Mouse (Mus musculus): ENCODE results near the gene Plekhb2. TPM values are rescaled to one million over a fixed set of nuclear protein-coding genes. Genes with fewer than 3 reads are reported as not detected.

Gene Plekhb2
- polyA plus RNA-seq, 1 experiment from 2014 or later = 57.9 TPM

- no peak overlapping the region for H3K9ac ChIP-seq (ENCODE audit: low read length)
- no peak for ATAC-seq (ENCODE audit: insufficient number of reproducible peaks, insufficient read depth, low FRiP score, low read depth)
- no peak overlapping the region for H3K4me3 ChIP-seq (ENCODE audit: control insufficient read depth in 1 of 2, insufficient read depth in 1 of 2, low read depth in 1 of 2, low read length in 2 of 2)
- H3K27ac ChIP-seq (replicated peaks in 1 of 2; ENCODE audit: control insufficient read depth in 1 of 2, insufficient read depth in 1 of 2, low read depth in 2 of 2, low read length in 2 of 2) = no peak overlapping the region
- 88% methylated on average over 3 of the region's 3 CpGs for WGBS
- peaks cover 3 to 11% of the 10 kb centered on the region in 2 experiments for H3K4me1 ChIP-seq (ENCODE audit: control insufficient read depth in 2 of 2, insufficient read depth in 2 of 2, low read length in 2 of 2)
- H3K4me2 ChIP-seq (ENCODE audit: low read length) = no peak overlapping the region
- H3K9me3 ChIP-seq (ENCODE audit: control insufficient read depth, low read length) = no peaks in the 10 kb centered on the region
- peaks cover 33% of the 10 kb centered on the region for H3K36me3 ChIP-seq (ENCODE audit: control insufficient read depth, insufficient read depth, low read length)
- no peaks in the 10 kb centered on the region for H3K27me3 ChIP-seq (ENCODE audit: control insufficient read depth, insufficient read depth, low read length)
These were observed 10.0 kb downstream of the Plekhb2 start for GRCm38 (mm10) chr1:34859761-34860160.

GRCm38 (mm10) chr1:34860205-34860604, 10.4 kb downstream of the Plekhb2 start:
- no peak overlapping the region for H3K4me2 ChIP-seq (ENCODE audit: low read length)

GRCm38 (mm10) chr1:34862877-34863276, 13.1 kb downstream of the Plekhb2 start:
- 95% methylated on average over 13 of the region's 13 CpGs for WGBS
- no peak overlapping the region for H3K27ac ChIP-seq (replicated peaks in 1 of 2; ENCODE audit: control insufficient read depth in 1 of 2, insufficient read depth in 1 of 2, low read depth in 2 of 2, low read length in 2 of 2)
- H3K9ac ChIP-seq (ENCODE audit: low read length) = no peak overlapping the region
- H3K9me3 ChIP-seq (ENCODE audit: control insufficient read depth, low read length) = no peaks in the 10 kb centered on the region
- H3K4me3 ChIP-seq (ENCODE audit: control insufficient read depth in 1 of 2, insufficient read depth in 1 of 2, low read depth in 1 of 2, low read length in 2 of 2) = no peak overlapping the region
- no peaks in the 10 kb centered on the region for H3K27me3 ChIP-seq (ENCODE audit: control insufficient read depth, insufficient read depth, low read length)
- ATAC-seq (ENCODE audit: insufficient number of reproducible peaks, insufficient read depth, low FRiP score, low read depth) = no peak
- peaks cover 46% of the 10 kb centered on the region for H3K36me3 ChIP-seq (ENCODE audit: control insufficient read depth, insufficient read depth, low read length)
- no peak overlapping the region for H3K4me2 ChIP-seq (ENCODE audit: low read length)
- H3K4me1 ChIP-seq (ENCODE audit: control insufficient read depth in 2 of 2, insufficient read depth in 2 of 2, low read length in 2 of 2) = peaks cover 3 to 11% of the 10 kb centered on the region in 2 experiments

More at GRCm38 (mm10) chr1:34860205-34860604, 10.4 kb downstream of the Plekhb2 start:
- Histone ChIP-seq H3K27me3 (ENCODE audit: control insufficient read depth, insufficient read depth, low read length) (no peaks in the 10 kb centered on the region), H3K27ac (replicated peaks in 1 of 2; ENCODE audit: control insufficient read depth in 1 of 2, insufficient read depth in 1 of 2, low read depth in 2 of 2, low read length in 2 of 2) (no peak overlapping the region), H3K36me3 (ENCODE audit: control insufficient read depth, insufficient read depth, low read length) (peaks cover 38% of the 10 kb centered on the region), H3K4me3 (ENCODE audit: control insufficient read depth in 1 of 2, insufficient read depth in 1 of 2, low read depth in 1 of 2, low read length in 2 of 2) (no peak overlapping the region), H3K9me3 (ENCODE audit: control insufficient read depth, low read length) (no peaks in the 10 kb centered on the region), H3K4me1 (ENCODE audit: control insufficient read depth in 2 of 2, insufficient read depth in 2 of 2, low read length in 2 of 2) (peaks cover 3 to 11% of the 10 kb centered on the region in 2 experiments), H3K9ac (ENCODE audit: low read length) (no peak overlapping the region)
- ATAC-seq (ENCODE audit: insufficient number of reproducible peaks, insufficient read depth, low FRiP score, low read depth) = no peak
- 86% methylated on average over 7 of the region's 7 CpGs for WGBS

- Histone ChIP-seq H3K27ac (replicated peaks in 1 of 2; ENCODE audit: control insufficient read depth in 1 of 2, insufficient read depth in 1 of 2, low read depth in 2 of 2, low read length in 2 of 2) (no peak overlapping the region), H3K4me1 (ENCODE audit: control insufficient read depth in 2 of 2, insufficient read depth in 2 of 2, low read length in 2 of 2) (peaks cover 3 to 11% of the 10 kb centered on the region in 2 experiments), H3K36me3 (ENCODE audit: control insufficient read depth, insufficient read depth, low read length) (peaks cover 50% of the 10 kb centered on the region), H3K9me3 (ENCODE audit: control insufficient read depth, low read length) (no peaks in the 10 kb centered on the region), H3K4me2 (ENCODE audit: low read length) (no peak overlapping the region), H3K9ac (ENCODE audit: low read length) (no peak overlapping the region), H3K27me3 (ENCODE audit: control insufficient read depth, insufficient read depth, low read length) (no peaks in the 10 kb centered on the region), H3K4me3 (ENCODE audit: control insufficient read depth in 1 of 2, insufficient read depth in 1 of 2, low read depth in 1 of 2, low read length in 2 of 2) (no peak overlapping the region)
- 87% methylated on average over 7 of the region's 7 CpGs for WGBS
- no peak for ATAC-seq (ENCODE audit: insufficient number of reproducible peaks, insufficient read depth, low FRiP score, low read depth)
These were observed 13.5 kb downstream of the Plekhb2 start for GRCm38 (mm10) chr1:34863323-34863722.

- Histone ChIP-seq H3K36me3 (ENCODE audit: control insufficient read depth, insufficient read depth, low read length) (peaks cover 60% of the 10 kb centered on the region), H3K4me2 (ENCODE audit: low read length) (no peak overlapping the region), H3K27ac (replicated peaks in 1 of 2; ENCODE audit: control insufficient read depth in 1 of 2, insufficient read depth in 1 of 2, low read depth in 2 of 2, low read length in 2 of 2) (peak overlapping the region in 1 of 2 experiments; percentile 33; a peak in 1 of 4 replicates), H3K4me3 (ENCODE audit: control insufficient read depth in 1 of 2, insufficient read depth in 1 of 2, low read depth in 1 of 2, low read length in 2 of 2) (no peak overlapping the region), H3K9me3 (ENCODE audit: control insufficient read depth, low read length) (no peaks in the 10 kb centered on the region), H3K9ac (ENCODE audit: low read length) (peak overlapping the region; percentile 41; the same call in 1 of the 2 replicates), H3K4me1 (ENCODE audit: control insufficient read depth in 2 of 2, insufficient read depth in 2 of 2, low read length in 2 of 2) (peaks cover 3 to 11% of the 10 kb centered on the region in 2 experiments), H3K27me3 (ENCODE audit: control insufficient read depth, insufficient read depth, low read length) (no peaks in the 10 kb centered on the region)
- ATAC-seq (ENCODE audit: insufficient number of reproducible peaks, insufficient read depth, low FRiP score, low read depth) = no peak
- 6% methylated on average over 7 of the region's 7 CpGs for WGBS
These were observed 14.5 kb downstream of the Plekhb2 start for GRCm38 (mm10) chr1:34864243-34864642.

- no peak for ATAC-seq (ENCODE audit: insufficient number of reproducible peaks, insufficient read depth, low FRiP score, low read depth)
- H3K9me3 ChIP-seq (ENCODE audit: control insufficient read depth, low read length) = no peaks in the 10 kb centered on the region
- no peak overlapping the region for H3K9ac ChIP-seq (ENCODE audit: low read length)
- no peaks in the 10 kb centered on the region for H3K27me3 ChIP-seq (ENCODE audit: control insufficient read depth, insufficient read depth, low read length)
- WGBS = 89% methylated on average over 9 of the region's 9 CpGs
- H3K4me2 ChIP-seq (ENCODE audit: low read length) = no peak overlapping the region
- peaks cover 75% of the 10 kb centered on the region for H3K36me3 ChIP-seq (ENCODE audit: control insufficient read depth, insufficient read depth, low read length)
- peaks cover 3 to 11% of the 10 kb centered on the region in 2 experiments for H3K4me1 ChIP-seq (ENCODE audit: control insufficient read depth in 2 of 2, insufficient read depth in 2 of 2, low read length in 2 of 2)
- no peak overlapping the region for H3K27ac ChIP-seq (replicated peaks in 1 of 2; ENCODE audit: control insufficient read depth in 1 of 2, insufficient read depth in 1 of 2, low read depth in 2 of 2, low read length in 2 of 2)
- no peak overlapping the region for H3K4me3 ChIP-seq (ENCODE audit: control insufficient read depth in 1 of 2, insufficient read depth in 1 of 2, low read depth in 1 of 2, low read length in 2 of 2)
These were observed 16.1 kb downstream of the Plekhb2 start for GRCm38 (mm10) chr1:34865866-34866265.

- WGBS = 59% methylated on average over 10 of the region's 10 CpGs
- no peak overlapping the region for H3K27ac ChIP-seq (replicated peaks in 1 of 2; ENCODE audit: control insufficient read depth in 1 of 2, insufficient read depth in 1 of 2, low read depth in 2 of 2, low read length in 2 of 2)
- no peak overlapping the region for H3K4me3 ChIP-seq (ENCODE audit: control insufficient read depth in 1 of 2, insufficient read depth in 1 of 2, low read depth in 1 of 2, low read length in 2 of 2)
- H3K9me3 ChIP-seq (ENCODE audit: control insufficient read depth, low read length) = no peaks in the 10 kb centered on the region
- peaks cover 3 to 11% of the 10 kb centered on the region in 2 experiments for H3K4me1 ChIP-seq (ENCODE audit: control insufficient read depth in 2 of 2, insufficient read depth in 2 of 2, low read length in 2 of 2)
- ATAC-seq (ENCODE audit: insufficient number of reproducible peaks, insufficient read depth, low FRiP score, low read depth) = no peak
- H3K4me2 ChIP-seq (ENCODE audit: low read length) = no peak overlapping the region
- no peak overlapping the region for H3K9ac ChIP-seq (ENCODE audit: low read length)
- no peaks in the 10 kb centered on the region for H3K27me3 ChIP-seq (ENCODE audit: control insufficient read depth, insufficient read depth, low read length)
- peaks cover 77% of the 10 kb centered on the region for H3K36me3 ChIP-seq (ENCODE audit: control insufficient read depth, insufficient read depth, low read length)
These were observed 17.2 kb downstream of the Plekhb2 start for GRCm38 (mm10) chr1:34866815-34867573.

All from heart, embryonic 14.5 days (tissue).